Mouse (Mus musculus) heart, embryonic 11.5 days (tissue): ENCODE data around the gene Hsd17b11. TPM values are rescaled to one million over a fixed set of nuclear protein-coding genes. Genes with fewer than 3 reads are reported as not detected.

Experiments used
- ATAC-seq: fragments of 200-750 bp; cut with Nextera tagmentation; replicated peaks from 2 replicates; pipeline ENCODE4 v1.8.0; 2017; ENCODE audit warnings: moderate library complexity; ENCODE audit not compliant: insufficient number of reproducible peaks, low FRiP score, low TSS enrichment
- H3K27ac ChIP-seq: fragments of 300-500 bp; sonication (generic); 2 replicates; pipeline ENCODE4 v1.5.1; 2014; ENCODE audit warnings: mild to moderate bottlenecking, low read depth, low read length
- H3K27me3 ChIP-seq: fragments of 300-500 bp; sonication (generic); 2 replicates; pipeline ENCODE4 v1.6.1; 2014; ENCODE audit warnings: mild to moderate bottlenecking, low read length, mixed read lengths; ENCODE audit not compliant: control insufficient read depth, insufficient read depth
- H3K36me3 ChIP-seq: fragments of 300-500 bp; sonication (generic); 2 replicates; pipeline ENCODE4 v1.6.1; 2014; ENCODE audit warnings: mild to moderate bottlenecking, low read length, moderate library complexity, mixed read lengths; ENCODE audit not compliant: control insufficient read depth, insufficient read depth
- H3K4me1 ChIP-seq: fragments of 300-500 bp; sonication (generic); 2 replicates; pipeline ENCODE4 v1.6.1; 2014; ENCODE audit warnings: low read length; ENCODE audit not compliant: control insufficient read depth, insufficient read depth
- H3K4me2 ChIP-seq: fragments of 300-500 bp; sonication (generic); 2 replicates; pipeline ENCODE4 v1.6.1; 2014; ENCODE audit warnings: mild to moderate bottlenecking, moderate library complexity
- H3K4me3 ChIP-seq: fragments of 300-500 bp; sonication (generic); 2 replicates; pipeline ENCODE4 v1.5.1; 2014; ENCODE audit warnings: low read depth, low read length
- H3K9ac ChIP-seq: fragments of 300-500 bp; sonication (generic); 2 replicates; pipeline ENCODE4 v1.6.1; 2014; ENCODE audit warnings: mild to moderate bottlenecking, low read depth, low read length, moderate library complexity
- H3K9me3 ChIP-seq: fragments of 300-500 bp; sonication (generic); replicated peaks from 2 replicates; pipeline ENCODE4 v1.6.1; 2016; ENCODE audit warnings: low read length; ENCODE audit not compliant: control insufficient read depth
- WGBS: fragments of 180-500 bp; shearing (Covaris S2); extraction: QIAGEN DNeasy Blood & Tissue Kit; methylation state at CpG from one replicate; pipeline ENCODE4 v1.1.7; 2014; ENCODE audit not compliant: insufficient replicate concordance; 5-methylcytosine and 5-hydroxymethylcytosine counted together
- polyA plus RNA-seq: library from polyadenylated mRNA; unstranded; fragments of >200 nt; fragmentation: Nextera tagmentation; extraction: Ambion mirVana; gene quantifications from 2 replicates; pipeline ENCODE4 v1.2.1, GENCODE M21; 2014

Gene Hsd17b11
- polyA plus RNA-seq, 1 experiment from 2014 or later, result 5.3 TPM

GRCm38 (mm10) chr5:104042906-104043305, 21.2 kb upstream of the Hsd17b11 start:
- H3K9me3 ChIP-seq, result no peaks in the 10 kb centered on the region
- no peak for ATAC-seq
- no peak overlapping the region for H3K4me2 ChIP-seq
- 91% methylated on average over 2 of the region's 2 CpGs for WGBS
- no peak overlapping the region for H3K4me3 ChIP-seq
- H3K27ac ChIP-seq, result no peak overlapping the region
- no peaks in the 10 kb centered on the region for H3K27me3 ChIP-seq
- H3K9ac ChIP-seq, result no peak overlapping the region
- no peaks in the 10 kb centered on the region for H3K36me3 ChIP-seq
- H3K4me1 ChIP-seq, result peaks cover 13% of the 10 kb centered on the region; the same call in 1 of the 2 replicates

GRCm38 (mm10) chr5:104039154-104039932, 17.6 kb upstream of the Hsd17b11 start:
- WGBS, result 61% methylated on average over 6 of the region's 6 CpGs
- H3K4me3 ChIP-seq, result no peak overlapping the region
- no peaks in the 10 kb centered on the region for H3K9me3 ChIP-seq
- H3K27ac ChIP-seq, result no peak overlapping the region
- H3K27me3 ChIP-seq, result no peaks in the 10 kb centered on the region
- H3K4me1 ChIP-seq, result peaks cover 9% of the 10 kb centered on the region; the same call in 1 of the 2 replicates
- no peak overlapping the region for H3K4me2 ChIP-seq
- no peak for ATAC-seq
- no peaks in the 10 kb centered on the region for H3K36me3 ChIP-seq
- no peak overlapping the region for H3K9ac ChIP-seq

- H3K4me3 ChIP-seq, result no peak overlapping the region
- ATAC-seq, result no peak
- H3K36me3 ChIP-seq, result no peaks in the 10 kb centered on the region
- H3K9me3 ChIP-seq, result no peaks in the 10 kb centered on the region
- H3K4me1 ChIP-seq, result no peaks in the 10 kb centered on the region
- H3K4me2 ChIP-seq, result no peak overlapping the region
- no peak overlapping the region for H3K9ac ChIP-seq
- no peak overlapping the region for H3K27ac ChIP-seq
- no peaks in the 10 kb centered on the region for H3K27me3 ChIP-seq
- 82% methylated on average over 1 of the region's 1 CpGs for WGBS
Observed at GRCm38 (mm10) chr5:104036686-104037085, 15.0 kb upstream of the Hsd17b11 start.

GRCm38 (mm10) chr5:104035824-104036223, 14.1 kb upstream of the Hsd17b11 start:
- 36% methylated on average over 1 of the region's 1 CpGs for WGBS
- Histone ChIP-seq H3K4me3 (no peak overlapping the region), H3K36me3 (no peaks in the 10 kb centered on the region), H3K9me3 (no peaks in the 10 kb centered on the region), H3K27ac (no peak overlapping the region), H3K9ac (no peak overlapping the region), H3K27me3 (no peaks in the 10 kb centered on the region), H3K4me2 (no peak overlapping the region), H3K4me1 (no peaks in the 10 kb centered on the region)
- no peak for ATAC-seq

- H3K4me1 ChIP-seq, result no peaks in the 10 kb centered on the region
- ATAC-seq, result no peak
Observed at GRCm38 (mm10) chr5:104035066-104035465, 13.3 kb upstream of the Hsd17b11 start.

GRCm38 (mm10) chr5:104032434-104033097, 10.8 kb upstream of the Hsd17b11 start:
- no peak for ATAC-seq
- Histone ChIP-seq H3K9ac (no peak overlapping the region), H3K4me1 (no peaks in the 10 kb centered on the region; the same call in 1 of the 2 replicates), H3K36me3 (no peaks in the 10 kb centered on the region), H3K27ac (no peak overlapping the region), H3K27me3 (no peaks in the 10 kb centered on the region), H3K4me3 (no peak overlapping the region), H3K4me2 (no peak overlapping the region), H3K9me3 (no peaks in the 10 kb centered on the region)
- WGBS, result 68% methylated on average over 2 of the region's 2 CpGs

More at GRCm38 (mm10) chr5:104035066-104035465, 13.3 kb upstream of the Hsd17b11 start:
- Histone ChIP-seq H3K9ac (no peak overlapping the region), H3K27me3 (no peaks in the 10 kb centered on the region), H3K9me3 (no peaks in the 10 kb centered on the region), H3K4me3 (no peak overlapping the region), H3K4me2 (no peak overlapping the region), H3K27ac (no peak overlapping the region), H3K36me3 (no peaks in the 10 kb centered on the region)

GRCm38 (mm10) chr5:104025245-104025854, 3.6 kb upstream of the Hsd17b11 start:
- Histone ChIP-seq H3K9ac (peak overlapping the region; percentile 49), H3K4me1 (peaks cover 15% of the 10 kb centered on the region), H3K27ac (no peak overlapping the region), H3K36me3 (no peaks in the 10 kb centered on the region), H3K4me3 (no peak overlapping the region), H3K4me2 (peak overlapping the region; percentile 50), H3K27me3 (no peaks in the 10 kb centered on the region), H3K9me3 (no peaks in the 10 kb centered on the region)
- WGBS, result 24% methylated on average over 17 of the region's 17 CpGs
- no peak for ATAC-seq

- Histone ChIP-seq H3K4me2 (peak overlapping the region; percentile 50), H3K4me1 (peaks cover 19% of the 10 kb centered on the region), H3K9me3 (no peaks in the 10 kb centered on the region), H3K36me3 (no peaks in the 10 kb centered on the region), H3K4me3 (no peak overlapping the region), H3K27me3 (no peaks in the 10 kb centered on the region), H3K9ac (peak overlapping the region; percentile 49; the same call in 1 of the 2 replicates), H3K27ac (no peak overlapping the region)
- ATAC-seq, result no peak
- 51% methylated on average over 11 of the region's 11 CpGs for WGBS
Observed at GRCm38 (mm10) chr5:104024762-104025161, 3.0 kb upstream of the Hsd17b11 start.
